Mouse (Mus musculus) hindbrain, embryonic 11.5 days (tissue): ENCODE measurements around the gene Cass4. TPM values are rescaled to one million over a fixed set of nuclear protein-coding genes. Genes with fewer than 3 reads are reported as not detected.
A peak's percentile ranks its signal among the peaks of the same experiment; 100 is the strongest.

ENCODE experiments used
- ATAC-seq: fragments of 200-750 bp; cut with Nextera tagmentation; 2 replicates; pipeline ENCODE4 v1.8.0; 2017; ENCODE audit warnings: mild to moderate bottlenecking, moderate TSS enrichment, moderate library complexity; ENCODE audit not compliant: low FRiP score
- DNase-seq: peaks from one replicate; pipeline ENCODE4 v3.0.0-alpha.2; 2015; ENCODE audit warnings: low spot score
- H3K27ac ChIP-seq: fragments of 300-500 bp; sonication (generic); 2 replicates; pipeline ENCODE4 v1.5.1; 2014; ENCODE audit warnings: mild to moderate bottlenecking, low read depth, low read length
- H3K27me3 ChIP-seq: fragments of 300-500 bp; sonication (generic); 2 replicates; pipeline ENCODE4 v1.6.1; 2014; ENCODE audit warnings: mild to moderate bottlenecking, low read length, moderate library complexity, mixed read lengths; ENCODE audit not compliant: control insufficient read depth, insufficient read depth
- H3K36me3 ChIP-seq: fragments of 300-500 bp; sonication (generic); 2 replicates; pipeline ENCODE4 v1.6.1; 2014; ENCODE audit warnings: mild to moderate bottlenecking, low read length, moderate library complexity, mixed read lengths; ENCODE audit not compliant: control insufficient read depth, insufficient read depth
- H3K4me1 ChIP-seq: fragments of 300-500 bp; sonication (generic); replicated peaks from 2 replicates; pipeline ENCODE4 v1.6.1; 2014; ENCODE audit warnings: low read length, mixed read lengths; ENCODE audit not compliant: control insufficient read depth, insufficient read depth
- H3K4me2 ChIP-seq: fragments of 300-500 bp; sonication (generic); replicated peaks from 2 replicates; pipeline ENCODE4 v1.6.1; 2014; ENCODE audit warnings: mild to moderate bottlenecking, low read depth, low read length
- H3K4me3 ChIP-seq: fragments of 300-500 bp; sonication (generic); 2 replicates; pipeline ENCODE4 v1.5.1; 2014; ENCODE audit warnings: low read depth, low read length
- H3K9ac ChIP-seq: fragments of 300-500 bp; sonication (generic); 2 replicates; pipeline ENCODE4 v1.6.1; 2014; ENCODE audit warnings: low read depth, low read length
- H3K9me3 ChIP-seq: fragments of 300-500 bp; sonication (generic); 2 replicates; pipeline ENCODE4 v1.6.1; 2016; ENCODE audit warnings: low read length; ENCODE audit not compliant: control insufficient read depth
- WGBS: fragments of 180-500 bp; shearing (Covaris S2); extraction: QIAGEN DNeasy Blood & Tissue Kit; methylation state at CpG from one replicate; pipeline ENCODE4 v1.1.7; 2014; 5-methylcytosine and 5-hydroxymethylcytosine counted together
- polyA plus RNA-seq: library from polyadenylated mRNA; unstranded; fragments of >200 nt; fragmentation: Nextera tagmentation; extraction: Ambion mirVana; gene quantifications from 2 replicates; pipeline ENCODE4 v1.2.1, GENCODE M21; 2014

Gene Cass4
- polyA plus RNA-seq, 1 experiment from 2014 or later: 0.12 TPM

DNA sequence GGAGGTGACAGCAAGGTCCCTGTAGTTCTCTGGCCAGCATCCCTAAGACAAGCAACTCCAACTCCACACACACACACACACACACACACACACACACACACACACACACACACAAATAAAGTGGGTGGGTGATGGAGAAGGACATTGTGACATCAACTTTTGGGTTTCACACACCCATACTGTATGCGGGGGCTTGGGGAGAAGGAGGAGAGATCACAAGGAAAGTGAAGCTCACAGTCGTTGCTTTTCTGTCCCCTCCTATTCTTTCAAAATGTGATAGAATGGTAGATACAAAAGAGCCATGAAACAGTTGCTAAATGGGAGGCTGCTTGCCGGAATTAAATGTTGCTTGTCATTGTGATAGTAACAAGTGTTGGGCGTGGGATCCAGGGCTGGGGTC lies 1.1 kb downstream of the Cass4 start:
- WGBS: 77% methylated on average over 4 of the region's 4 CpGs
- Histone ChIP-seq H3K36me3 (no peaks in the 10 kb centered on the region), H3K9ac (no peak overlapping the region), H3K9me3 (no peaks in the 10 kb centered on the region), H3K27ac (no peak overlapping the region), H3K27me3 (no peaks in the 10 kb centered on the region), H3K4me2 (no peak overlapping the region), H3K4me3 (no peak overlapping the region), H3K4me1 (no peaks in the 10 kb centered on the region)
- no peak for DNase-seq
- no peak for ATAC-seq

DNA sequence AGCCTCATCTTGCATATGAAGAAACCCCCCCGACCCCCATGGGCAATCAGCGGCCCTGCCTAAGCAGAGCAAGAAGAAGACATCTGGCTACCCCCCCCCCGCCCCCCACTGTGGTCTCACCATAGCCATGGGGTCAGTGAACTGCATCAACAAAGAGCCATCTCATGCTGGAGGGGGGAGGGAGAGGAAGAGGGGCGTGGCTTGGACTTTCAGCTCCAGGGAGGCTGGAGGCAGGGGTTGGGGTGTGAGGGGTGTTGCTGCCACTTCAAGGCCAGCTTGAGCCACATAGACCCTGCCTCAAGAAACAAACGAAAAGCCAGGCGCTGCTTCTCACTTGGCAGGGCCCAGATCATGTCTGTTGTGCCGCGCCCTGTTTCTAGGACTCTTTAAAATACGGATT lies 2.4 kb downstream of the Cass4 start:
- no peak for DNase-seq
- H3K4me2 ChIP-seq: no peak overlapping the region
- H3K9me3 ChIP-seq: no peaks in the 10 kb centered on the region
- WGBS: 33% methylated on average over 9 of the region's 9 CpGs
- H3K4me1 ChIP-seq: no peaks in the 10 kb centered on the region
- no peak overlapping the region for H3K27ac ChIP-seq
- no peaks in the 10 kb centered on the region for H3K27me3 ChIP-seq
- H3K4me3 ChIP-seq: no peak overlapping the region
- H3K36me3 ChIP-seq: no peaks in the 10 kb centered on the region
- no peak for ATAC-seq
- H3K9ac ChIP-seq: no peak overlapping the region

- 39% methylated on average over 9 of the region's 9 CpGs for whole genome bisulfite sequencing
- Histone ChIP-seq H3K4me3 (no peak overlapping the region), H3K36me3 (no peaks in the 10 kb centered on the region), H3K9me3 (no peaks in the 10 kb centered on the region), H3K9ac (no peak overlapping the region), H3K4me2 (no peak overlapping the region), H3K27me3 (no peaks in the 10 kb centered on the region), H3K27ac (no peak overlapping the region), H3K4me1 (no peaks in the 10 kb centered on the region)
- ATAC-seq (peak; percentile 35; the same call in 1 of the 2 replicates), DNase-seq (peak; percentile 29)
Observed at GRCm38 (mm10) chr2:172399901-172400300, 6.3 kb downstream of the Cass4 start.

DNA sequence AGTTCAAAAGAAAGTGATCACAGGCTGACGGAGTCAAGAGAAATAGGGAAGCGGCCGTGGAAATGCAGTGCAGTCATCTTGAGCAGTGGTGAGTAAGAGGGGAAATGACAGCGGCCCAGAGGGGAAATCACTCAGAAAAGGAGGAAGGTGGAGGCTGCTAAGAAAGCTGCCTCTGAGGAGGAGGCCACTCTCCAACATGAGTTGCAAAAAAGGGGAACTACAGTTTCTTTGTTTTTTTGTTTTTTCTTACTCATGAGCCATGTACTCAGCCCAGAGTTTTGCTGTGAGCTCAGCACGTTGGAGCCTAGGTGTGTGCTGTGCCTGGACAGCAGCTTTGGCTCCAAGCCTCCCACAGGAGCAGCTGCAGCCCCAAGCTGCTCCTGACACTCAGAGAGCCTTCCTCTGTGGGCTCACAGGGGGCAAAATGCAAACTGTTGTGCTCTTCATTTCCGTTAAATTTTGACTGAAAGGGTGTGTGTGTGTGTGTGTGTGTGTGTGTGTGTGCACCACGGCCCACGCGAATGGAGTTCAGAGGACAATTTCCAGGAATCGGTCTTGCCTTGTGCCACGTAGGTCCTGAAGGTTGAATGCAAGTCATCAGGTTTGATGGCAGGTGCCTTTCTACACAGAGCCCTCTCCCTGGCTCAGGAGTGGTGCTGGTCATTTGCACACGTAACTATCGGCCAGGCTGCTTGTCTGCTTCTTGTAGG lies 7.7 kb downstream of the Cass4 start:
- Histone ChIP-seq H3K4me3 (no peak overlapping the region), H3K27ac (no peak overlapping the region), H3K4me1 (no peaks in the 10 kb centered on the region), H3K4me2 (no peak overlapping the region), H3K9me3 (no peaks in the 10 kb centered on the region), H3K36me3 (no peaks in the 10 kb centered on the region), H3K9ac (no peak overlapping the region), H3K27me3 (no peaks in the 10 kb centered on the region)
- DNase-seq (no peak), ATAC-seq (no peak)
- 77% methylated on average over 13 of the region's 13 CpGs for WGBS

DNA sequence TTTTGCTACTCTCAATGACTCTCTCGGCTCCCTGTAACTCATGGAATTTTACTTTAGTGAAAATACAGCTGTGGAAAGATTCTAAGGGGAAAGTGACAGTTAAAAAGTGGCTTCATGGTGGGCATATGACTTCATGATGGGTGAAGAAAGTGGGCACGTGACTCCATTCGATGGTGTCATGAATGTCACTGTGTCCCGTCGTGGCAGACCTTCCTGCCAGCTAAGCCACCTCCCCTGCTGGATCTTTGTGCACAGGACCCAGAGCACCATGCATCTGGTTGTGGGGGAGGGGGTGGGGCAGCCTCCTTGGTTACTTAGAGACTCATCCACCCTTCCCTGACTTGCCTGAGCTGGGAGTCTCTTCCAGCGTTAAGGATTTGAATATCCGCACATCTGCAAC lies 10.6 kb downstream of the Cass4 start:
- Histone ChIP-seq H3K27me3 (no peaks in the 10 kb centered on the region), H3K4me3 (no peak overlapping the region), H3K9ac (no peak overlapping the region), H3K4me1 (no peaks in the 10 kb centered on the region), H3K4me2 (no peak overlapping the region), H3K27ac (no peak overlapping the region), H3K36me3 (no peaks in the 10 kb centered on the region), H3K9me3 (no peaks in the 10 kb centered on the region)
- no peak for ATAC-seq
- 62% methylated on average over 7 of the region's 7 CpGs for whole genome bisulfite sequencing
- no peak for DNase-seq

DNA sequence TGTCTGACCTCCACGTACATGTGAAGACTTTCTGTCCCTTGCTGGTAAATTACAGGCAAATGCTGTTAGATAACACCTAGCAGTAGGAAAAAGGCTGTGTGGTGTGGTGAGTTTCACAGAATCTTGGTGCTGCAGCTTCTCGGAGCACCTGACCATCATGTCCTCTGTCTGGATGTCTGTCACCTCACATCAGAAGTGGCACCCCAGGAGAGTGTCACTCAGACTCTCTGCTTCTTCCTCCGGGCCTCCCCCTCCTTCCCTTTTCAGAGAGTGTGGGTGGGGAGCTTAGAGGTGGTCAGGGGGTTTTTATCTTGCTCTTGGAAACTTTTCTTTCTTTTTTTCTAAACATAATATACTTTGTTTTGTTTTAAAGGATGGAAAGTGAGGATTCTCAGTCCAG lies 11.4 kb downstream of the Cass4 start:
- ATAC-seq: no peak
- WGBS: 71% methylated on average over 3 of the region's 3 CpGs
- Histone ChIP-seq H3K9ac (no peak overlapping the region), H3K27ac (no peak overlapping the region), H3K4me1 (no peaks in the 10 kb centered on the region), H3K4me2 (no peak overlapping the region), H3K27me3 (no peaks in the 10 kb centered on the region), H3K9me3 (no peaks in the 10 kb centered on the region), H3K36me3 (no peaks in the 10 kb centered on the region), H3K4me3 (no peak overlapping the region)
- no peak for DNase-seq

GRCm38 (mm10) chr2:172406173-172406572 lies 12.6 kb downstream of the Cass4 start:
- Histone ChIP-seq H3K27ac (no peak overlapping the region), H3K4me1 (no peaks in the 10 kb centered on the region), H3K36me3 (no peaks in the 10 kb centered on the region), H3K27me3 (no peaks in the 10 kb centered on the region), H3K9me3 (no peaks in the 10 kb centered on the region), H3K4me3 (no peak overlapping the region), H3K9ac (no peak overlapping the region), H3K4me2 (no peak overlapping the region)
- WGBS: 67% methylated on average over 4 of the region's 4 CpGs
- no peak for DNase-seq
- no peak for ATAC-seq

DNA sequence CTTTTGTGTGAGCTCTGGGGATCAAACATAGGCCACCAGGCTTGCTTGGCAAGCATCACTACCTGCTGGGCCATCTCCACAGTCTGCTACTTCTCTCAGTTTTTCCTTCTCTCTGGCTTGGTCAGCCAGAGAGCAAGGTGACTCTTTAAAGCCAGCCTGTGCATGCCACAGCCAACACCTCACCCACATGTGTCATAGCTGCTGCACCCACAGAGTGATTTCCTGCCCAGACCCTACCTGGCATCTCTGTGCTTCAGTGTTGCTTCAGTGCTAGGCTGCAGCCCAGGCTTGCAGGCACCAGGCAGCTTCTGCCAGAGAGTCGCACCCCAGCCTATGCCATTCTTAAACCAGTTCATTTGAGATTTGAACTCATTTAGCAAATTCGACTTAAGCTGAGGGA lies 13.9 kb downstream of the Cass4 start:
- Histone ChIP-seq H3K36me3 (no peaks in the 10 kb centered on the region), H3K4me3 (no peak overlapping the region), H3K9me3 (no peaks in the 10 kb centered on the region), H3K27ac (no peak overlapping the region), H3K4me1 (no peaks in the 10 kb centered on the region), H3K9ac (no peak overlapping the region), H3K4me2 (no peak overlapping the region), H3K27me3 (no peaks in the 10 kb centered on the region)
- DNase-seq: no peak
- 74% methylated on average over 2 of the region's 2 CpGs for WGBS
- no peak for ATAC-seq

- H3K4me2 ChIP-seq: no peak overlapping the region
- ATAC-seq (no peak), DNase-seq (no peak)
- WGBS: 87% methylated on average over 2 of the region's 2 CpGs
- no peaks in the 10 kb centered on the region for H3K27me3 ChIP-seq
- no peak overlapping the region for H3K9ac ChIP-seq
- H3K36me3 ChIP-seq: no peaks in the 10 kb centered on the region
- H3K27ac ChIP-seq: no peak overlapping the region
- H3K4me3 ChIP-seq: no peak overlapping the region
- 0 out of 2 replicates have a peak, but pooled peaks cover 2% of the 10 kb centered on the region for H3K4me1 ChIP-seq
- no peaks in the 10 kb centered on the region for H3K9me3 ChIP-seq
Observed at GRCm38 (mm10) chr2:172410686-172411085, 17.1 kb downstream of the Cass4 start.
